Mouse (Mus musculus) kidney, adult 2 months (tissue): ENCODE data around the gene Mmrn1. TPM values are rescaled to one million over a fixed set of nuclear protein-coding genes. Genes with fewer than 3 reads are reported as not detected.
"Not testable (repeated sequence)": the region's sequence is repeated elsewhere in the genome, so short reads cannot be mapped to it uniquely, and the experiment has no call there.

Source experiments
- DNase-seq: peaks from one replicate; pipeline ENCODE4 v3.0.0; 2021
- H3K27ac ChIP-seq: fragments of 200-500 bp; 2 replicates; pipeline ENCODE4 v1.5.1; 2012; ENCODE audit warnings: low read depth, low read length, control low read depth, inconsistent platforms; ENCODE audit not compliant: insufficient read depth
- H3K27me3 ChIP-seq: fragments of 200-500 bp; replicated peaks from 2 replicates; pipeline ENCODE4 v1.6.1; 2012; ENCODE audit warnings: mild to moderate bottlenecking, moderate library complexity, low read length, inconsistent platforms; ENCODE audit not compliant: control insufficient read depth, insufficient read depth
- H3K36me3 ChIP-seq: fragments of 200-500 bp; 2 replicates; pipeline ENCODE4 v1.6.1; 2012; ENCODE audit warnings: mild to moderate bottlenecking, moderate library complexity, low read length, inconsistent platforms; ENCODE audit not compliant: control insufficient read depth, insufficient read depth
- H3K4me1 ChIP-seq: fragments of 200-500 bp; 2 replicates; pipeline ENCODE4 v1.6.1; 2011; ENCODE audit warnings: low read length; ENCODE audit not compliant: control insufficient read depth, insufficient read depth
- H3K4me3 ChIP-seq: fragments of 200-500 bp; 2 replicates; pipeline ENCODE4 v1.5.1; 2011; ENCODE audit warnings: mild to moderate bottlenecking, low read depth, low read length, control low read depth; ENCODE audit not compliant: insufficient read depth
- CTCF ChIP-seq: fragments of 200-500 bp; conservative IDR thresholded peaks from 2 replicates; pipeline ENCODE4 v1.5.1; 2011; ENCODE audit warnings: low read depth, mild to moderate bottlenecking, control low read depth, low read length, moderate library complexity, mixed read lengths; ENCODE audit not compliant: insufficient read depth, insufficient read length
- POLR2A ChIP-seq: fragments of 200-500 bp; IDR thresholded peaks from one replicate; pipeline ENCODE4 v1.6.1; 2011; ENCODE audit warnings: low read depth, low read length, control low read depth
- WGBS: fragments of 180-500 bp; shearing (Covaris S2); methylation state at CpG from one replicate; pipeline ENCODE4 v1.1.7; 2018; 5-methylcytosine and 5-hydroxymethylcytosine counted together
- polyA plus RNA-seq: library from polyadenylated mRNA; depleted of rRNA; stranded (reverse); fragments of >200 nt; gene quantifications from 2 replicates; pipeline ENCODE4 v1.2.3, GENCODE M21; 2012; rRNA removed

Mmrn1 gene
- 0.89 and 0.95 TPM in 2 replicates for polyA plus RNA-seq

GRCm38 (mm10) chr6:60924676-60925075, at the start of gene Mmrn1:
Mmrn1 (plus strand) TSS chr6:60924976.
- WGBS, result 95% methylated on average over 20 of the region's 20 CpGs
- not testable (repeated sequence) for H3K27ac ChIP-seq, H3K36me3 ChIP-seq, H3K27me3 ChIP-seq, H3K4me1 ChIP-seq, DNase-seq, H3K4me3 ChIP-seq

- Histone ChIP-seq H3K36me3 (no peaks in the 10 kb centered on the region), H3K27ac (no peak overlapping the region), H3K27me3 (no peaks in the 10 kb centered on the region), H3K4me1 (no peaks in the 10 kb centered on the region), H3K4me3 (no peak overlapping the region)
- 85% methylated on average over 7 of the region's 7 CpGs for WGBS
- TF ChIP-seq POLR2A, result no peak
- no peak for TF ChIP-seq CTCF
- no peak for DNase-seq
These were observed 44.4 kb upstream of the Mmrn1 start for GRCm38 (mm10) chr6:60880362-60880761.

- H3K4me3 ChIP-seq, result no peak overlapping the region
- no peaks in the 10 kb centered on the region for H3K4me1 ChIP-seq
- no peaks in the 10 kb centered on the region for H3K27me3 ChIP-seq
- no peak overlapping the region for H3K27ac ChIP-seq
- no peaks in the 10 kb centered on the region for H3K36me3 ChIP-seq
- TF ChIP-seq CTCF (no peak), POLR2A (no peak)
- DNase-seq, result no peak
- WGBS, result 61% methylated on average over 2 of the region's 2 CpGs
These were observed 43.2 kb upstream of the Mmrn1 start for GRCm38 (mm10) chr6:60881534-60881933.

GRCm38 (mm10) chr6:60907272-60907671, 17.5 kb upstream of the Mmrn1 start:
- Histone ChIP-seq H3K4me3 (no peak overlapping the region), H3K27me3 (no peaks in the 10 kb centered on the region), H3K36me3 (no peaks in the 10 kb centered on the region), H3K27ac (no peak overlapping the region), H3K4me1 (no peaks in the 10 kb centered on the region)
- DNase-seq, result no peak
- TF ChIP-seq CTCF (no peak), POLR2A (no peak)
- WGBS, result 80% methylated on average over 2 of the region's 2 CpGs

- H3K36me3 ChIP-seq, result no peaks in the 10 kb centered on the region
- TF ChIP-seq POLR2A, result no peak
- no peak; the same call in 1 of the 2 replicates for TF ChIP-seq CTCF
- H3K4me3 ChIP-seq, result no peak overlapping the region
- DNase-seq, result no peak
- no peaks in the 10 kb centered on the region for H3K4me1 ChIP-seq
- no peak overlapping the region for H3K27ac ChIP-seq
- no peaks in the 10 kb centered on the region for H3K27me3 ChIP-seq
These were observed 6.6 kb downstream of the Mmrn1 start for GRCm38 (mm10) chr6:60931364-60931763.

- Histone ChIP-seq H3K27me3 (no peaks in the 10 kb centered on the region), H3K4me1 (no peaks in the 10 kb centered on the region), H3K36me3 (no peaks in the 10 kb centered on the region), H3K4me3 (no peak overlapping the region), H3K27ac (no peak overlapping the region)
- 70% methylated on average over 4 of the region's 4 CpGs for WGBS
- no peak for DNase-seq
- TF ChIP-seq POLR2A (no peak), CTCF (no peak)
These were observed 10.1 kb downstream of the Mmrn1 start for GRCm38 (mm10) chr6:60934835-60935234.

GRCm38 (mm10) chr6:60935448-60936130, 10.8 kb downstream of the Mmrn1 start:
- Histone ChIP-seq H3K4me1 (no peaks in the 10 kb centered on the region), H3K36me3 (no peaks in the 10 kb centered on the region), H3K4me3 (no peak overlapping the region), H3K27me3 (no peaks in the 10 kb centered on the region), H3K27ac (no peak overlapping the region)
- no peak for TF ChIP-seq POLR2A
- no peak for TF ChIP-seq CTCF
- no peak for DNase-seq
- WGBS, result 71% methylated on average over 4 of the region's 4 CpGs
